Mouse (Mus musculus) brain, adult 10 weeks (tissue): ENCODE results near the gene Gm47429. TPM values are rescaled to one million over a fixed set of nuclear protein-coding genes. Genes with fewer than 3 reads are reported as not detected.

Experiments
- polyA plus RNA-seq: library from polyadenylated mRNA; stranded (reverse); fragments of 350-450 nt; fragmentation: Illumina TruSeq; extraction: RNeasy Lipid Tissue Mini Kit (QIAGEN cat#74804); gene quantifications from one replicate; pipeline ENCODE4 v1.2.3, GENCODE M21; 2015; ENCODE audit warnings: low read depth, low replicate concordance

The Gm47429 gene
- polyA plus RNA-seq, result not detected

GRCm38 (mm10) chr13:50443812-50444211 is at the start of gene Gm47429:
Gm47429 (minus strand) TSS chr13:50443912.

GRCm38 (mm10) chr13:50467007-50467406 is 23.3 kb upstream of the Gm47429 start, which contains the start of gene Nutm2:
Nutm2 (plus strand) TSS chr13:50467307.

GRCm38 (mm10) chr13:50417389-50418183 is 26.1 kb downstream of the Gm47429 start, which contains the start of gene Fbxw17:
Fbxw17 (plus strand) TSS chr13:50417864.

Other genes starting within 250 kb of the Gm47429 start
- gene Gm906, start 193.6 kb downstream of the Gm47429 start, polyA plus RNA-seq, result not detected
- gene Fbxw17, start 26.0 kb downstream of the Gm47429 start, polyA plus RNA-seq, result 17.8 TPM
- not detected for gene Nutm2, start 23.4 kb upstream of the Gm47429 start, polyA plus RNA-seq
- gene Gm904, start 199.3 kb upstream of the Gm47429 start, polyA plus RNA-seq, result not detected